Mouse (Mus musculus) 416B (cell line): ENCODE data around the gene Ago3.
A peak's percentile ranks its signal among the peaks of the same experiment; 100 is the strongest.

Source experiments
- DNase-seq: peaks from one replicate; pipeline ENCODE4 v3.0.0; 2011; ENCODE audit warnings: low read depth

Ago3 gene

DNA sequence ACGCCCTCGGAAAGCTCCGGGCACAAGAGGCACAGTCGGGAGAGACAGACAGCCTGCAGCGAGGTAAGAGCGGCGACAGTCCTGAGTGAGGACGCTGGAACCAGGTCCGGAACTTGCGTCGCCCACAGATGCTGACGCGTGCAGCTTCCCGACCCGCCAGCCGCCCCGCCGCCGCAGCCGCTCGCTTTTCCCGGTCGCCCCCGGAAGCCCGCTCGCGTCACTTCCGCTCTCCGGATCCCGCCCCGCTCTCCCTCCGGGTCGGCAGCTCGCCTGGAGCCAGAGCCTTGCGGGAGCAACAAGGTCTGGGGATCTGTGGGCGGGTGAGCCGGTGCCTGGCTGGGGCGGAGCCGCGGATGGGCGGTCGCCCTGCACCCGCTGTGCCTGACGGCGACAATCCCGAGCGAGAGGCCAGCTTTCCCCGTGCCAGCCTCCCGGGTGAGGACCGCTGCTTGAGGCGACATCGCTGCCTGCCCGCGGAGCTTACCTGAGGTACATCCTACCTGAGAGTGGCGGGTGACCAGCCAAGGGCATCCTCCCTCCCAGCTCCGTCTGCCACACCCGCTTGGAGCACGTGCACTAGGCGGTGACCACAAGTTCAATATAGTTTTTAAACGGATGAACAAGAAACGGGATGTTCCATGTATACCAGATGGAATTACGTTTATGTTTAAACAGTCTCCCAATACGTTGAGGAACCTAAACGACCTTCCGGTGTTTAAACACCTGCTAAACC, at the start of gene Ago3:
Ago3 (minus strand) TSS at position 210 of the 733 bp plus-strand sequence.
- DNase-seq, result peak; percentile 90

GRCm38 (mm10) chr4:126473031-126473430, 43.7 kb upstream of the Ago3 start:
- DNase-seq, result peak; percentile 36

- DNase-seq, result peak; percentile 55
Observed at GRCm38 (mm10) chr4:126469334-126469733, 40.0 kb upstream of the Ago3 start.

DNA sequence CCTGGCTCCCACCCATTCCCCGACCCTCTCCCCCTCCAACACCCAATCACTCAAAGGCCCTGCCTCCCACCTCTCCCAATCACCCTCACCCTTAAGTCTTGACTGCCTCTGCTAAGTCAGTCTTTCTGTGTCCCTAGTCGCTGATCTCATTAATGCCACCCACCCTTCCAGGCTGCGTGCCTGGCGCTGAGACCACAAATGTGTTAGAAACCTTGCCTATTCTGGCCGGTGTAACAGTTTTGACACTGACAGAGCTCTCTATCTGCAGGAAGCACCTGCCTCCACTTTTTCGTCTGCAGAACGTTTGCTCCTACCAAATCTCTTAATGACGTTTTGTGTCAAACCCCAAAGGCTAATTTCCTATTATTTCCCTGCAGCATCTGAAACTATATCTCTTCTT, 39.6 kb upstream of the Ago3 start:
- DNase-seq, result peak; percentile 79

- peak; percentile 92 for DNase-seq
Observed at GRCm38 (mm10) chr4:126468285-126468901, 39.0 kb upstream of the Ago3 start, which contains the start of gene Ago1. TSS of gene Ago1 (minus strand) at chr4:126468583.

GRCm38 (mm10) chr4:126467721-126468284, 38.4 kb upstream of the Ago3 start:
- DNase-seq, result peak; percentile 75

- no peak for DNase-seq
Observed at GRCm38 (mm10) chr4:126466251-126466750, 36.9 kb upstream of the Ago3 start.

DNA sequence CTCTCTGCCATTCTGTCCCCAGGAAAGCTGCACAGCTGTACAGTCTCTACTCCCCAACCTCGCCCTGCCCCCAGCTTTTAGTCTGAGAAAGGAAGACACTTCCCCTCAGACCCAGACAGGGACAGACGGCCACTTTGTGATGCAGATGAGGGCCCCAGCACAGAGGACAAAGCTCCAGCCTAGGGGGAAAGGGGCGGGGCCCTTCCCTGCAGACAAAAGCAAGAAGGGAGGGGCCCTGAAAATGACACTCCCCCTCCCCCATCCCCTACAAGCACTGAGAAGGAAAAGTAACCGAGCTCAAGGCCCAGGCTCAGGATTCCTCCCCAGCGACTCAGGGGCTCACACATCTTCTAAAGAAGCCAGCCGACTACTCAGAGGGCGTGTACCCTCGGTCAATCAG, 36.5 kb upstream of the Ago3 start:
- peak; percentile 22 for DNase-seq

DNA sequence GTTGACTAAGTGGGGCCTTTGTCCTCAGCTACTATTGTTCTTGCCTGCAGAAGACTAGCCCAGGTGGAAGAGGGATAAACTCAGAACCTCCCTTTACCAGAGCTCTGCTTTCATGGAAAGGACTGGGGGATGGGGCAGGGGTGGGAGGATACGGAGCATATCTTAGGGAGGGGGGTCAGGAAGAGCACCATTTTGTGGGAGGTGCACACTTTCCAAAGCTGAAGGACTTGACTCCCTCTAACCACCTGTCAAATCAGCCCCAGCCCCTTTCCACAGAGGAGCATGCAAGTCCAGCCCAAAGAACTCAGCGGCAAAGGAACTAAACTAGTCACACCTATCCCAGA, 35.5 kb upstream of the Ago3 start:
- no peak for DNase-seq

DNA sequence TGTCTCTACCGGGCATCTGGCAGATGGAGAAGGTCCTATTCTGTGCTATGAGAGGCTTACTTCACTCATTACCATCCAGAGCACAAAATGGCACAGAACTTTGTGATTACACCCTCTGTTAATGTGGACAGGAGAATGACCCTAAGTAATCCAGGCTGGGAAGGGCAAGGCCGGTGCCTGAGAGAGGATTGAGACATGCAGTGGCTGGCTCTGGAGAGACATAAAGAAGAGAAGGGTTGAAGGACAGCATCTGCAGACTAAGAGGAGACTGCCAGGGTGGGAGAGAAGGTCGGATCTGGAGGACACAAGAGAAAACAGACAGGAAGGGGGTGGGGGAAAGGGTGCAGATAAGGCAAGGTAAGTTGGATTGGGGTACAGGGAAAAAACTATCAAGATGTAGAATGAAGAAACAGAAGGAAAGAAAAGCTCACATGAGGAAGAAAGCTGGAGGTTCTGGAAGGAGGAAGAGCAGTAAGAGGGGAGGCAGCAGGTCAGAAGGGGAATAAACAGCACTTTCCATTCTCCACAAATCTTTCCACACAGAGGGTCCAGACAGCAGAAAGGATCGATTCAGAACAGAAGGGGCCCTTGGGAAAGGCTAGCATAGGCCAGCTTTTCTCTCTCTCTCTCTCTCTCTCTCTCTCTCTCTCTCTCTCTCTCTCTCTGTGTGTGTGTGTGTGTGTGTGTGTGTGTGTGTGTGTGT, 35.0 kb upstream of the Ago3 start:
- no peak for DNase-seq

- DNase-seq, result no peak
Observed at GRCm38 (mm10) chr4:126455441-126455840, 26.1 kb upstream of the Ago3 start.

DNA sequence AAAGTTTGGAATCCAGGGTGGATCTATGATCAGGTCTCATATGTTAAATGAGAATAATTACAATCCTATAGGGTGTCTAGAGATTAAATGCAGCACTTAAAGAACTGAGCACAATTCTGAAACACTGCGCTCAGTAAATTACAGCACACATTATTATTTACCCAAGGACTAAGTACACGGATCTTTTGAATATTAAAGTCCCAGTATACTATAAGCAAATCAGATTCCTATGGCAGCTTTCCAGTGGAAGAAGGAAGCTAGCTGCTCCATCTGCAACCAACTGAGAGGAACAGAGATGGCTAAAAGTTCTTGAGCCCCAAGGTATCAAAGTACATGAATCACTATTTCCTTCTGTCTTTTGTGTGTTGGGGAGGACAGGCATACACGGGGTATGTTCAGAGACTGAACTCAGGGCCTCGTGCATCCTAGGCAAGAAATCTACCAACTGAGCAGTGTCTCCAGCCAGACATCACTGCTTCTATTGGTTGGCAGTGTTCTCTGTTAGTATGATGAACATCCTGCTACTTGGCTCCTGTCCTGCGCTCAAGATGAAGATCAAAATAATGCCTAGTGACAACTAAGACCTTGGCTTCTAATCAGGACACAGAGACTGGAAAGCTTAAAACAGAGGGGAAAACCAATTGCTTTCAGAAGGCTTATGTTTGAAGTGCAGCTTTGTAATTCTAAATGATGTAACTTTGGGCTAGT, 25.3 kb upstream of the Ago3 start:
- no peak for DNase-seq

- DNase-seq, result no peak
Observed at GRCm38 (mm10) chr4:126450268-126450667, 20.9 kb upstream of the Ago3 start.

- no peak for DNase-seq
Observed at GRCm38 (mm10) chr4:126447126-126447525, 17.8 kb upstream of the Ago3 start.

DNA sequence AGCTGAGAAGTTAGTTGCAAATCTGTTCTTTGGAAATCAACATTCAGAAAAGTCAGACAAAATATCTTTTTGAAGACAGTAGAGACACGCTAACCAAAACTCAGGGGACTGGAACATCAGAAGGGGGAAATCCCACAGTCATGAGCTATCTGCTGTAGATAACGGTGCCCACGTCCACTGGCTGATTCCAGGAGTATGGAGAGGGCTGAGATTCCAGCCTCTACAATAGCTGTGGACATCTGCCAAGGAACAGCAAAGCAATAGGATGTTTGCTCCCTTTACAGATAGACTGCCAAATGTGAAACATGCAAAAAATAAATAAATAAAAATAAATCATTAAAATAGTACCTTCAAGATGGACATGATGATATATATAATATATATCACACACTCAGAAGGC, 15.2 kb upstream of the Ago3 start:
- DNase-seq, result no peak

GRCm38 (mm10) chr4:126438261-126438660, 8.9 kb upstream of the Ago3 start:
- no peak for DNase-seq

DNA sequence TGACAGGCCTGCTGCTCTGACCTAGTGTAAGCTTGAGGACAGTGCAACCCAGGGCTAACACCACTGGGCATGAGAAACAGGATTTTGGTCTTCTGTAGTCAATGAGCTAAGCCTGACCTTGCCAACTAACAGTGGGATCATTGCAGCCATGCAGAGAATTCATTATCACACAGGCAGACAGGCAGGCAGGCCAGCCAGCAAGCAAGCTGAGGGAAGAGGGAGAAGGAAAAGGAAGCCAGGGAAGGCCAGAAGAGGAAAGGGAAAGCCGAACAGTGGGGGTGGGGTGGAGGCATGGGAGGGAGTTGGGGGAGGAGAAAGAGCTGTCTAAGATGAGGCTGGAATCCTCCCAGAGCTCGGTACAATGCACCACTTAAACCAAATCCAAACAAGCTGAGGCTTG, 6.9 kb upstream of the Ago3 start:
- DNase-seq, result no peak

DNA sequence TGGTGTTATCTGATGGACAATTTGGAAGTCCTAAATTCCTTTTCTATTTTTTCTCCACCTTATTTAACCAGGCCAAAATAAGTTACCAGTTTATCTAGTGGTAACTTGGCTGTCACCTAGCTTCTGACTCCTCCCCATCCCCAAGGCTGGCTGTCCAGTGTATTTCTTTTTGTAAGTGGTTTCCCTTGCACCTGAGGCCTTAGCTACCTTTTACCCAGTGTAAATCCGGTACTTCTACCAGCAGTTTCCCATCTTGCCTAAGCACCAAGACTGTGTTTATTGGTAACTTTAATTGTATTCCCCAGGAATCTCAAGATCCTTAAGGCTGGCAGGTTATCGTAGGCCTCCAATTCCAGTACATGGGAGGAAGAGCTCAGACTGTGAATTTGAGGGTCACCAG, 4.7 kb upstream of the Ago3 start:
- DNase-seq, result no peak

GRCm38 (mm10) chr4:126433175-126433574, 3.8 kb upstream of the Ago3 start:
- DNase-seq, result no peak

- peak; percentile 36 for DNase-seq
Observed at GRCm38 (mm10) chr4:126431746-126432145, 2.4 kb upstream of the Ago3 start.

DNA sequence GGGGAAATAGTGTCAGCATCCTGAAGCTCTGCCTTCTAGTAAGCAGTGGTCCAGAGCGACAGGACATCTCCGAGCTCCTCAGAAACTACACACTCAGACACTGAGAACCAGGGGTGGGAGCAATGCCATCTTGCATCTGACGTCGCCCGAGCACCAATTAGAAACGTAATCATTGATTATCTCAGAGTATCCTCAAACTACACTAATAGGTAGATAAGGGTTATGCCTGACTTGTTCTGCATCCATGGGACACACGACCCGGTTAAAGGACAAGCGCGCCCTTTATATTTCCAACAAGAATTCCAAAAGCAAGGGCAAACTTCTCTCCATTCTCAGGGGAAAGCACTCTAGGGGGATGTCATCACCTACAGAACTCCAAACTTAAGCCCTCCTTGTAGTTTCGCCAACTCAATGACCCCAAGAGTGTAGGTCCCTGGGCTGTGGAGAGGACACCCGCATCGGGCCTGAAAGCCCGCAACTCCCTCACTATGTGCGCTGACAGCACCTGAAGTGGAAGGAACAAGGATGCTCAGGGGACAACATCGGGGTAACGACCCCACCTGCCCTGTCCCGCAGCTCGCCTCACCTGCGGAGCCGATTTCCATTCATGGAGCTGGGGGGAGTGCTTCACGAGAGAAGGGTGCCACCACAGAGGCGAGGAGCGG, 542 bp downstream of the Ago3 start:
- no peak for DNase-seq

DNA sequence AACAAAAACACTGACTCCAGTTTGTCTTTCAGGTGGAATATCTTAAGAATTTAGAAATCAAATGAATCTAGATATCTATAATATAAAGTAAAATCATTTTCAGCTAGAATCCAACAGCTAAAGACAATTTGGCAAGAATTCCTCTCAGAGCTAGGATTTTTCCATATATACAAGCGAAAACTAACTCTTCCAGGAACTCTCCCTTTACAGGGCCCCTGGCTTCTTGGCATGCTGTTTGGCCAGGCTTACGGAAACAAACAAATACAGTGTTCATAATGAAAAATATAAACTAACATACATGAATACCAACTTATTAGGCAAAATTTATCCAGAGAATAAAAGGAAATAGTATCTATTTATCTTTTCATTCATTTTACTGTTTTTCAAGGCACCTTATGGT, 5.5 kb downstream of the Ago3 start:
- DNase-seq, result no peak
